Mouse (Mus musculus): ENCODE results near the gene Themis2. TPM values are rescaled to one million over a fixed set of nuclear protein-coding genes. Genes with fewer than 3 reads are reported as not detected.

The Themis2 gene
- total and polyA plus RNA-seq, 3 experiments, result 9.3 to 35.7 (median 14.2) TPM

GRCm38 (mm10) chr4:132756974-132757373 lies 39.2 kb downstream of the Themis2 start, which contains the start of gene Smpdl3b:
TSS of gene Smpdl3b (minus strand) at chr4:132757252.
- Histone ChIP-seq H3K9ac (ENCODE audit: insufficient read depth, low read depth) (peak within 1 kb of the TSS; percentile 67), H3K4me2 (ENCODE audit: insufficient read depth, low read depth, poor library complexity, severe bottlenecking) (peak within 1 kb of the TSS; percentile 48), H3K9me3 (replicated peaks; ENCODE audit: low read length) (no peaks in the 10 kb centered on the region), H3K4me3 (replicated peaks in 1 of 3; ENCODE audit: low read depth in 2 of 3, low read length in 2 of 3, poor library complexity in 1 of 3) (peak within 1 kb of the TSS; percentile 50 to 77 (median 66)), H3K27ac (ENCODE audit: insufficient read depth, low read depth) (no peak within 1 kb of the TSS), H3K4me1 (ENCODE audit: control insufficient read depth in 1 of 2, insufficient read depth in 2 of 2) (peaks cover 10 to 36% of the 10 kb centered on the region in 2 experiments), H3K27me3 (replicated peaks) (peaks cover 17% of the 10 kb centered on the region), H3K79me2 (replicated peaks; ENCODE audit: control insufficient read depth, extremely low read depth, insufficient read depth, poor library complexity, severe bottlenecking) (no peaks in the 10 kb centered on the region), H3K36me3 (replicated peaks in 1 of 2; ENCODE audit: control insufficient read depth in 1 of 2, insufficient read depth in 1 of 2, low read length in 1 of 2) (peaks cover 0 to 2% of the 10 kb centered on the region in 2 experiments)
- in situ Hi-C loops (cut with MboI; ENCODE audit: low pct_ligation_motif_present, low pct_unique_long_range_greater_than_20kb, low sequenced_read_pairs), result no loop called here
- dilution Hi-C loops (cut with MboI; ENCODE audit: extremely low pct_ligation_motif_present, extremely low pct_unique_long_range_greater_than_20kb, low sequenced_read_pairs), result no loop called here
- DNase-seq (ENCODE audit: extremely low read depth), result no peak
- TF ChIP-seq USF1 (IDR thresholded peaks at IDR 0.05; ENCODE audit: low read depth, low read length), result no peak
- TF ChIP-seq ELF1 (IDR thresholded peaks at IDR 0.05; ENCODE audit: low read depth, low read length), result 0 out of 2 replicates have a peak, but pooled peaks have one; percentile 16
- TF ChIP-seq MEF2A (IDR thresholded peaks at IDR 0.05; ENCODE audit: borderline replicate concordance, low read depth, low read length), result 0 out of 2 replicates have a peak, but pooled peaks have one; percentile 22
- TF ChIP-seq CHD1 (IDR thresholded peaks at IDR 0.05; ENCODE audit: low read depth, low read length), result peak; percentile 50; the same call in 1 of the 2 replicates
- TF ChIP-seq RCOR1 (conservative IDR thresholded peaks at IDR 0.05; ENCODE audit: low read depth, low read length), result no peak; the same call in 1 of the 2 replicates
- TF ChIP-seq MAX (IDR thresholded peaks at IDR 0.05; ENCODE audit: low read length), result peak; percentile 92
- peak; percentile 43; the same call in 1 of the 2 replicates for TF ChIP-seq POLR2A (IDR thresholded peaks at IDR 0.05; ENCODE audit: low read depth, low read length)
- TF ChIP-seq NRF1 (IDR thresholded peaks at IDR 0.05; ENCODE audit: low read depth, low read length), result peak; percentile 15; the same call in 1 of the 2 replicates
- TF ChIP-seq ZMIZ1 (IDR thresholded peaks at IDR 0.05; ENCODE audit: low read depth, low read length), result 0 out of 2 replicates have a peak, but pooled peaks have one; percentile 40
- TF ChIP-seq IRF4 (IDR thresholded peaks at IDR 0.05; ENCODE audit: low read depth, low read length), result no peak
- peak; percentile 44; the same call in 1 of the 2 replicates for TF ChIP-seq NELFE (IDR thresholded peaks at IDR 0.05; ENCODE audit: low read depth, low read length)
- TF ChIP-seq RAD21 (IDR thresholded peaks at IDR 0.05; ENCODE audit: low read depth, low read length), result peak; percentile 31
- TF ChIP-seq MXI1 (IDR thresholded peaks at IDR 0.05; ENCODE audit: low read depth, low read length), result peak; percentile 69; the same call in 1 of the 2 replicates
- TF ChIP-seq ZNF384 (IDR thresholded peaks at IDR 0.05; ENCODE audit: low read depth, low read length), result no peak
- peak in 1 of 2 experiments; percentile 49; a peak in 2 of 4 replicates for TF ChIP-seq CTCF (conservative IDR thresholded peaks at IDR 0.05 in 1 of 2, IDR thresholded peaks at IDR 0.05 in 1 of 2; ENCODE audit: low read depth in 2 of 2, low read length in 2 of 2)
- no peak for TF ChIP-seq USF2 (conservative IDR thresholded peaks at IDR 0.05; ENCODE audit: low read depth, low read length)
- TF ChIP-seq SIN3A (IDR thresholded peaks at IDR 0.05; ENCODE audit: low read length), result peak; percentile 65; the same call in 1 of the 2 replicates
- peak; percentile 87 for TF ChIP-seq MYC (IDR thresholded peaks at IDR 0.05; ENCODE audit: low read depth, low read length)
- peak; percentile 35 for TF ChIP-seq SMC3 (IDR thresholded peaks at IDR 0.05; ENCODE audit: low read depth, low read length)

- peaks cover 0 to 2% of the 10 kb centered on the region in 2 experiments for H3K36me3 ChIP-seq (replicated peaks in 1 of 2; ENCODE audit: control insufficient read depth in 1 of 2, insufficient read depth in 1 of 2, low read length in 1 of 2)
- in situ Hi-C loops (cut with MboI; ENCODE audit: low pct_ligation_motif_present, low pct_unique_long_range_greater_than_20kb, low sequenced_read_pairs), result no loop called here
- H3K4me3 ChIP-seq (replicated peaks in 1 of 3; ENCODE audit: low read depth in 2 of 3, low read length in 2 of 3, poor library complexity in 1 of 3), result no peak overlapping the region
- no peak for DNase-seq (ENCODE audit: extremely low read depth)
- dilution Hi-C loops (cut with MboI; ENCODE audit: extremely low pct_ligation_motif_present, extremely low pct_unique_long_range_greater_than_20kb, low sequenced_read_pairs), result no loop called here
- no peaks in the 10 kb centered on the region for H3K9me3 ChIP-seq (replicated peaks; ENCODE audit: low read length)
- H3K4me1 ChIP-seq (ENCODE audit: control insufficient read depth in 1 of 2, insufficient read depth in 2 of 2), result peaks cover 3 to 35% of the 10 kb centered on the region in 2 experiments; a peak in 3 of 4 replicates
- no peak overlapping the region for H3K4me2 ChIP-seq (ENCODE audit: insufficient read depth, low read depth, poor library complexity, severe bottlenecking)
- no peak overlapping the region for H3K27ac ChIP-seq (ENCODE audit: insufficient read depth, low read depth)
- peaks cover 17% of the 10 kb centered on the region for H3K27me3 ChIP-seq (replicated peaks)
- H3K9ac ChIP-seq (ENCODE audit: insufficient read depth, low read depth), result no peak overlapping the region
- no peaks in the 10 kb centered on the region for H3K79me2 ChIP-seq (replicated peaks; ENCODE audit: control insufficient read depth, extremely low read depth, insufficient read depth, poor library complexity, severe bottlenecking)
- TF ChIP-seq BHLHE40 (IDR thresholded peaks at IDR 0.05; ENCODE audit: low read depth, low read length) (no peak), ELF1 (IDR thresholded peaks at IDR 0.05; ENCODE audit: low read depth, low read length) (no peak), MAFK (IDR thresholded peaks at IDR 0.05; ENCODE audit: insufficient replicate concordance, low read length) (no peak), MXI1 (IDR thresholded peaks at IDR 0.05; ENCODE audit: low read depth, low read length) (no peak), SMC3 (IDR thresholded peaks at IDR 0.05; ENCODE audit: low read depth, low read length) (no peak), CHD2 (IDR thresholded peaks at IDR 0.05; ENCODE audit: low read length) (no peak), ZMIZ1 (IDR thresholded peaks at IDR 0.05; ENCODE audit: low read depth, low read length) (no peak), CTCF (conservative IDR thresholded peaks at IDR 0.05 in 1 of 2, IDR thresholded peaks at IDR 0.05 in 1 of 2; ENCODE audit: low read depth in 2 of 2, low read length in 2 of 2) (no peak), TBP (conservative IDR thresholded peaks at IDR 0.05; ENCODE audit: low read depth, low read length) (no peak), KAT2A (IDR thresholded peaks at IDR 0.05; ENCODE audit: insufficient replicate concordance, low read length) (no peak), USF1 (IDR thresholded peaks at IDR 0.05; ENCODE audit: low read depth, low read length) (no peak), PAX5 (IDR thresholded peaks at IDR 0.05; ENCODE audit: low read length) (no peak), HCFC1 (IDR thresholded peaks at IDR 0.05; ENCODE audit: low read depth, low read length) (no peak)
Measured at GRCm38 (mm10) chr4:132752992-132753391, 43.2 kb downstream of the Themis2 start.

Data from CH12.LX (cell line).